Mouse (Mus musculus) hindbrain, embryonic 14.5 days (tissue): ENCODE data around the gene Thoc5. TPM values are rescaled to one million over a fixed set of nuclear protein-coding genes. Genes with fewer than 3 reads are reported as not detected.

Source experiments
- ATAC-seq: fragments of 200-750 bp; cut with Nextera tagmentation; 2 replicates; pipeline ENCODE4 v1.8.0; 2017; ENCODE audit warnings: moderate number of reproducible peaks, mild to moderate bottlenecking, moderate TSS enrichment, moderate library complexity; ENCODE audit not compliant: low FRiP score
- DNase-seq: peaks from one replicate; pipeline ENCODE4 v3.0.0-alpha.2; 2015; ENCODE audit warnings: low spot score
- H3K27ac ChIP-seq: fragments of 300-500 bp; sonication (generic); 2 replicates; pipeline ENCODE4 v1.5.1; 2014; ENCODE audit warnings: mild to moderate bottlenecking, moderate library complexity
- H3K27me3 ChIP-seq: fragments of 300-500 bp; sonication (generic); 2 replicates; pipeline ENCODE4 v1.6.1; 2014; ENCODE audit warnings: mild to moderate bottlenecking, low read length, mixed read lengths; ENCODE audit not compliant: control insufficient read depth, insufficient read depth
- H3K36me3 ChIP-seq: fragments of 300-500 bp; sonication (generic); replicated peaks from 2 replicates; pipeline ENCODE4 v1.6.1; 2014; ENCODE audit not compliant: control insufficient read depth, insufficient read depth
- H3K4me1 ChIP-seq: fragments of 300-500 bp; sonication (generic); replicated peaks from 2 replicates; pipeline ENCODE4 v1.6.1; 2014; ENCODE audit warnings: antibody characterized with exemption, low read length, mixed read lengths; ENCODE audit not compliant: control insufficient read depth, insufficient read depth
- H3K4me2 ChIP-seq: fragments of 300-500 bp; sonication (generic); replicated peaks from 2 replicates; pipeline ENCODE4 v1.6.1; 2014; ENCODE audit warnings: mild to moderate bottlenecking, moderate library complexity
- H3K4me3 ChIP-seq: fragments of 300-500 bp; sonication (generic); replicated peaks from 2 replicates; pipeline ENCODE4 v1.5.1; 2014; ENCODE audit warnings: mild to moderate bottlenecking, low read length
- H3K9ac ChIP-seq: fragments of 300-500 bp; sonication (generic); 2 replicates; pipeline ENCODE4 v1.6.1; 2014
- H3K9me3 ChIP-seq: fragments of 300-500 bp; sonication (generic); 2 replicates; pipeline ENCODE4 v1.6.1; 2016; ENCODE audit warnings: low read length; ENCODE audit not compliant: control insufficient read depth
- WGBS: fragments of 180-500 bp; shearing (Covaris S2); extraction: QIAGEN DNeasy Blood & Tissue Kit; methylation state at CpG from one replicate; pipeline ENCODE4 v1.1.7; 2014; 5-methylcytosine and 5-hydroxymethylcytosine counted together
- polyA plus RNA-seq: library from polyadenylated mRNA; unstranded; fragments of >200 nt; fragmentation: Nextera tagmentation; extraction: Ambion mirVana; gene quantifications from 2 replicates; pipeline ENCODE4 v1.2.1, GENCODE M21; 2014

Gene Thoc5
- 53.3 TPM in 2 replicates for polyA plus RNA-seq

DNA sequence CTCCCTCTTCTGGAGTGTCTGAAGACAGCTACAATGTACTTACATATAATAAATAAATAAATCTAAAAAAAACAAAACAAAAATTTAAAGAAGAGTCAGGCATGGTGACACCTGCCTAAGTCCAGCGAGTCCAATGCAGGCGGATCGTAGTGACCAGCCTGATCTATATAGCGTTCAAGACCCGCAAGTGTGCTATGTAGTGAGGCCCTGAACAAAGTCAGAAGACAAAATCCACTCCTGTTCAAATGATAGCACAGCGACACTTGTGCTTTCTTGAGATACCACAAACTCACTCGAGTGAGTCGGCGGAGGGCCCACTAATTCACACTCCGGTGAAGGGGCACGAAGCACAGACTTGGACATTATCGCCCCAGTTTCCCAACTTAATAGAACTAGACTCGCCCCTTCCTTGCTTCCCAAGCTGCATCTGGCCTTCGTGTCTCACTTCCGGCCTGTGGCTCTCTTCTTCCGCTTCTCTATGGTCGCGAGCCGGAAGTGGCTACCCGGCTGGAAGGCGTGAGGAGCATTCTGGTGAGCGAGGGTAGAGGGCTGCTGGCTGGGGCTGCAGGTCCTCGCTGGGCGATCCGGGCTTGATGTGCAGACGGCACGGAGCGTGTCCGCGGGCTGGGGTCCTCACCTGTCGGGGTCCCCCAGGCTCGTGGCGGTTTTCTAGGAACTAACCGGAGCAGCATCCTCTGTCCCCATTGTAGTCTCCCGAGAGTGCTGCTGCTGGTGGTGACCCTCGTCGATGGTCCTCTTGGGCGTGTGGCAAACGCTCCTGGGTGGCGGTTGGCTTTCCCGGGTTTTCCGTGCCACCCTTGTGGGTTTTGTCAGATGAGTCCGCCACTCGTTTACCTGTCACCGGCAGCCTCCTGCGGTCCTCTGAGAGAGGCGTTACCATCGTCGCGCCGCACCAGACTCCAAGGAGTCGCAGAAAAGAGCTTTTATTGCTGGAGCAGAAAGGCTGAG is at the start of gene Thoc5:
Thoc5 (plus strand) TSS at position 473 of the 969 bp plus-strand sequence.
- Histone ChIP-seq H3K9ac (peak within 1 kb of the TSS; percentile 89), H3K4me3 (peak within 1 kb of the TSS; percentile 91), H3K27ac (peak within 1 kb of the TSS; percentile 89), H3K9me3 (no peaks in the 10 kb centered on the region), H3K4me2 (peak within 1 kb of the TSS; percentile 82), H3K36me3 (peaks cover 52% of the 10 kb centered on the region), H3K4me1 (peaks cover 6% of the 10 kb centered on the region), H3K27me3 (no peaks in the 10 kb centered on the region)
- 3% methylated on average over 52 of the region's 52 CpGs for WGBS
- ATAC-seq (peak; percentile 95), DNase-seq (peak; percentile 85)

DNA sequence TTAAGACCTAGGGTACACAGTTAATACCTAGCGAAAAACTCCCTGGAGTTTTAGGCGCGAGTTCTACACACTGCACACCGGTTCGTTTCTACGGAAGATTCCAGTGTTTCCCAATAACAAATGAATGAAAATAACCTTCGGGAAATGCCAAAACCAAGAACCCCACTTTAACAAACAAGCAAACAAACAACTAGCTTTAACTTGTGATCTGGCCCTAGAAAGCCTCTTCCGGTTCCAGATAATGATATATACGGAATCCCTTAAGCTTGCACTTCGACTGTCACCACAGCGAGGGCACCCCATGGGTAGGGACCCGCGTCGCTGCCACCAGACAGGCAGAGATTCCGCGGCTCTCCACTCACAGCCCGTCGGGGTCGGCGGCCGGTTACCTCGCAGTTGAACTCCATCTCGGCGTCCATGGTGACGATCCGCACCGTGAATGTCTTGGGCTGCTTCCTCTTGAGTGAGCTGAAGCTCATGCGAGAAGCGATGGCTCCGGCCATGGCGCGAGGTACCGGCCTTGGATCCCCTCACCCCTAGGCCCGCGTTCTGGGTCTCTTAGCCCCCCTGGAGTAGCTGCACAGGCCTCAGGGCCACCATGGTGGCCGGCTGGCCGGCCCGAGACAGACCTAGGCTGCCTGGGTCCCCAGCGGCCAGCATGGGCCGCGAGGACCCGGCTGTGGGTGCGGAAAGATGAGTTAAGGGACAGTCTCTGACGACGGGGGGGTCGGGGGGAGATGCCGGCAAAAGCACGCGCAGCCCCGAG is 46.5 kb upstream of the Thoc5 start:
- peak; percentile 53 for ATAC-seq
- peak overlapping the region; percentile 83 for H3K9ac ChIP-seq

GRCm38 (mm10) chr11:4849258-4849943 is 45.7 kb upstream of the Thoc5 start, which contains the start of gene Nf2:
Nf2 (minus strand) TSS chr11:4849536.
- H3K27me3 ChIP-seq = no peaks in the 10 kb centered on the region
- H3K9ac ChIP-seq = peak within 1 kb of the TSS; percentile 83
- WGBS = under 1% methylated on average over 60 of the region's 60 CpGs
- ATAC-seq = peak; percentile 99
- H3K27ac ChIP-seq = peak within 1 kb of the TSS; percentile 84
- H3K36me3 ChIP-seq = no peaks in the 10 kb centered on the region
- no peaks in the 10 kb centered on the region for H3K9me3 ChIP-seq
- DNase-seq = peak; percentile 96
- H3K4me3 ChIP-seq = peak within 1 kb of the TSS; percentile 69
- H3K4me1 ChIP-seq = peaks cover 13% of the 10 kb centered on the region
- peak within 1 kb of the TSS; percentile 70 for H3K4me2 ChIP-seq

More for the DNA sequence above, 46.5 kb upstream of the Thoc5 start:
- Histone ChIP-seq H3K4me2 (peak overlapping the region; percentile 70), H3K9me3 (no peaks in the 10 kb centered on the region), H3K27me3 (no peaks in the 10 kb centered on the region), H3K4me3 (peak overlapping the region; percentile 69), H3K36me3 (no peaks in the 10 kb centered on the region), H3K4me1 (peaks cover 13% of the 10 kb centered on the region), H3K27ac (peak overlapping the region; percentile 84)
- peak; percentile 44 for DNase-seq
- under 1% methylated on average over 50 of the region's 50 CpGs for WGBS

- ATAC-seq = no peak
- no peaks in the 10 kb centered on the region for H3K27me3 ChIP-seq
Observed at GRCm38 (mm10) chr11:4850404-4850803, 44.7 kb upstream of the Thoc5 start.

DNA sequence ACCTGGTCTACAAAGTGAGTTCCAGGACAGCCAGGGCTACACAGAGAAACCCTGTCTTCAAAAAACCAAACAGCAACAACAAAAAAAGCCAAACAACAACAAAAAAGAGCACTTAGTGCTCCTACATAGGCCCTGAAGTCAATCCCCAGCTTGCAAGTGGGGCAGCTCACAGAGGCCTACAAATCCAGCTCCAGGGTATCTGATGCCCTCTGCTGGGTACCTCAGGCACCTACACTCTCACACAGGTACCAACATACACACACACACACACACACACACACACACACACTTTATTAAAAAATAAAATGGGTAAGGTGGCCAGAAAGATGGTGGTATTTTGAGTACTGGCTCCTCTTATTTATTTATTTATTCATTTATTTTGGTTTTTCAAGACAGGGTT is 42.1 kb upstream of the Thoc5 start:
- no peak for DNase-seq
- no peaks in the 10 kb centered on the region for H3K27me3 ChIP-seq
- H3K4me1 ChIP-seq = peaks cover 4% of the 10 kb centered on the region
- no peak for ATAC-seq
- H3K9ac ChIP-seq = no peak overlapping the region
- H3K4me3 ChIP-seq = no peak overlapping the region
- H3K9me3 ChIP-seq = no peaks in the 10 kb centered on the region
- no peaks in the 10 kb centered on the region for H3K36me3 ChIP-seq
- H3K4me2 ChIP-seq = no peak overlapping the region
- H3K27ac ChIP-seq = no peak overlapping the region

More at GRCm38 (mm10) chr11:4850404-4850803, 44.7 kb upstream of the Thoc5 start:
- Histone ChIP-seq H3K4me1 (peaks cover 13% of the 10 kb centered on the region), H3K9ac (no peak overlapping the region), H3K4me2 (0 out of 2 replicates have a peak overlapping the region, but pooled peaks have one; percentile 57), H3K9me3 (no peaks in the 10 kb centered on the region), H3K4me3 (no peak overlapping the region), H3K27ac (no peak overlapping the region), H3K36me3 (no peaks in the 10 kb centered on the region)
- no peak for DNase-seq
- WGBS = 92% methylated on average over 2 of the region's 2 CpGs

DNA sequence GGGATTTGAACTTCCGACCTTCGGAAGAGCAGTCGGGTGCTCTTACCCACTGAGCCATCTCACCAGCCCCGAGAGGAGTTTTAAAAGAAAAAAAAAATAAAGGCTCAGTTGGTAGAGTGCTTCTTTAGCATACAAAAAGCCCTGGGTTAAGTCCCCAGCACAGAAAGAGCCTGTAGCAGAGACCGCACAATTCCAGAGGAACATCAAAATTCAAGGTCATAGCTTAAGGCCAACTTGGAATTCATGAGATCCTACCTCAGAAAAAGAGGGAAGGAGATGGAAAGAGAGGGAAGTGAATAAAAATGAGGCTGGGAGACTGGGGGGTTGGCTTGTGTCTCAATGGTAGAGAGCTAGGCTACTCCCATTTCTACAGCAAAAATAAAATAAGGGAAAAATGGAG is 40.9 kb upstream of the Thoc5 start:
- Histone ChIP-seq H3K27me3 (no peaks in the 10 kb centered on the region), H3K27ac (no peak overlapping the region), H3K4me2 (no peak overlapping the region), H3K9me3 (no peaks in the 10 kb centered on the region), H3K4me1 (no peaks in the 10 kb centered on the region), H3K36me3 (no peaks in the 10 kb centered on the region), H3K9ac (no peak overlapping the region), H3K4me3 (no peak overlapping the region)
- WGBS = 91% methylated on average over 5 of the region's 5 CpGs
- DNase-seq = no peak
- no peak for ATAC-seq

- Histone ChIP-seq H3K9me3 (no peaks in the 10 kb centered on the region), H3K4me1 (no peaks in the 10 kb centered on the region), H3K27ac (no peak overlapping the region), H3K4me3 (no peak overlapping the region), H3K9ac (no peak overlapping the region), H3K4me2 (no peak overlapping the region), H3K36me3 (no peaks in the 10 kb centered on the region), H3K27me3 (no peaks in the 10 kb centered on the region)
- no peak for ATAC-seq
- 55% methylated on average over 2 of the region's 2 CpGs for WGBS
- no peak for DNase-seq
Observed at GRCm38 (mm10) chr11:4858416-4858815, 36.7 kb upstream of the Thoc5 start.

DNA sequence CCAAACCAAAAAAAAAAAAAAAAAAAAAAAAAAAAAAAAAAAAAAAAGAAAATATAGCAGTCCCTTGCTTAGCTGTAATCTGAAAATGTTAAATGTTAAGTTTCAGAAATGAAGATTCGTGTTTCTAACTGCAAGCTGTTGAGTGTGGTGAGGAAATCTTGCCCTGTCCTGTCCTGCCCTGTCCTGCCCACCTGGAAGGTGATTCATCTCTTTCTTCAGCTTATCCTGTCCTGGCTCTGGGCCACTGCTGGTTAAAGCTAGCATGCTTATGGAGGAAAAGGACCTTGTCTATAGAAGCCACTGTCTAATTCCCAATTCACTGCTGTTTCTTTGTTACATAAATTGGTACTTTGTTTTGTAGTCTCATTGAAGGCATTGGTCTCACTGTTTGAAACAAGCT is 34.1 kb upstream of the Thoc5 start:
- no peaks in the 10 kb centered on the region for H3K27me3 ChIP-seq
- H3K4me3 ChIP-seq = no peak overlapping the region
- no peaks in the 10 kb centered on the region for H3K36me3 ChIP-seq
- H3K4me2 ChIP-seq = no peak overlapping the region
- 59% methylated on average over 1 of the region's 1 CpGs for WGBS
- no peaks in the 10 kb centered on the region for H3K9me3 ChIP-seq
- no peak for ATAC-seq
- H3K27ac ChIP-seq = no peak overlapping the region
- no peak for DNase-seq
- H3K4me1 ChIP-seq = no peaks in the 10 kb centered on the region
- H3K9ac ChIP-seq = no peak overlapping the region
